Mouse (Mus musculus): Measurements from ENCODE around the gene Rpl38.

Gene Rpl38

GRCm38 (mm10) chr11:114668301-114668710, at the start of gene Rpl38:
Gene Rpl38, plus strand, starts transcription at chr11:114668524.
- DNase-seq (ENCODE audit: low read depth, low spot score) = peak; percentile 98

- no peak for DNase-seq (ENCODE audit: low read depth, low spot score)
These were observed 49.5 kb upstream of the Rpl38 start for GRCm38 (mm10) chr11:114618697-114619417.

- no peak for DNase-seq (ENCODE audit: low read depth, low spot score)
These were observed 42.1 kb upstream of the Rpl38 start for GRCm38 (mm10) chr11:114626071-114626690.

- no peak for DNase-seq (ENCODE audit: low read depth, low spot score)
These were observed 41.3 kb upstream of the Rpl38 start for GRCm38 (mm10) chr11:114627036-114627435.

GRCm38 (mm10) chr11:114628032-114628431, 40.3 kb upstream of the Rpl38 start:
- peak; percentile 50 for DNase-seq (ENCODE audit: low read depth, low spot score)

GRCm38 (mm10) chr11:114630044-114630443, 38.3 kb upstream of the Rpl38 start:
- no peak for DNase-seq (ENCODE audit: low read depth, low spot score)

GRCm38 (mm10) chr11:114632266-114632665, 36.1 kb upstream of the Rpl38 start:
- no peak for DNase-seq (ENCODE audit: low read depth, low spot score)

GRCm38 (mm10) chr11:114636292-114636691, 32.0 kb upstream of the Rpl38 start:
- DNase-seq (ENCODE audit: low read depth, low spot score) = peak; percentile 93

GRCm38 (mm10) chr11:114636727-114637505, 31.4 kb upstream of the Rpl38 start:
- no peak for DNase-seq (ENCODE audit: low read depth, low spot score)

- DNase-seq (ENCODE audit: low read depth, low spot score) = no peak
These were observed 29.6 kb upstream of the Rpl38 start for GRCm38 (mm10) chr11:114638647-114639290.

- DNase-seq (ENCODE audit: low read depth, low spot score) = peak; percentile 69
These were observed 28.6 kb upstream of the Rpl38 start for GRCm38 (mm10) chr11:114639681-114640103.

- DNase-seq (ENCODE audit: low read depth, low spot score) = no peak
These were observed 27.7 kb upstream of the Rpl38 start for GRCm38 (mm10) chr11:114640658-114641057.

- DNase-seq (ENCODE audit: low read depth, low spot score) = no peak
These were observed 27.2 kb upstream of the Rpl38 start for GRCm38 (mm10) chr11:114641136-114641535.

- DNase-seq (ENCODE audit: low read depth, low spot score) = no peak
These were observed 26.1 kb upstream of the Rpl38 start for GRCm38 (mm10) chr11:114642184-114642583.

- no peak for DNase-seq (ENCODE audit: low read depth, low spot score)
These were observed 25.4 kb upstream of the Rpl38 start for GRCm38 (mm10) chr11:114642926-114643325.

- DNase-seq (ENCODE audit: low read depth, low spot score) = no peak
These were observed 24.2 kb upstream of the Rpl38 start for GRCm38 (mm10) chr11:114644122-114644521.

- no peak for DNase-seq (ENCODE audit: low read depth, low spot score)
These were observed 18.8 kb upstream of the Rpl38 start for GRCm38 (mm10) chr11:114649510-114649909.

GRCm38 (mm10) chr11:114652531-114652930, 15.8 kb upstream of the Rpl38 start:
- DNase-seq (ENCODE audit: low read depth, low spot score) = peak; percentile 69

GRCm38 (mm10) chr11:114653664-114654063, 14.7 kb upstream of the Rpl38 start:
- no peak for DNase-seq (ENCODE audit: low read depth, low spot score)

- no peak for DNase-seq (ENCODE audit: low read depth, low spot score)
These were observed 13.8 kb upstream of the Rpl38 start for GRCm38 (mm10) chr11:114654552-114654951.

GRCm38 (mm10) chr11:114655350-114656008, 12.8 kb upstream of the Rpl38 start:
- DNase-seq (ENCODE audit: low read depth, low spot score) = no peak

All from forelimb bud, embryonic 11.5 days (tissue).